Mouse (Mus musculus): ENCODE measurements at regions not wholly inside any gene's neighbourhood (a gene's known extent, or its start where the extent isn't known, plus 50 kb on each side); places are given as distances from the start of the nearest gene placed in this dataset.

GRCm38 (mm10) chr8:126135573-126135972 lies 140.6 kb downstream of the Kcnk1 start:
- peaks cover 8% of the 10 kb centered on the region for H3K4me1 ChIP-seq (replicated peaks)
- H3K36me3 ChIP-seq: no peaks in the 10 kb centered on the region
- H3K4me3 ChIP-seq: no peak overlapping the region
- 92% methylated on average over 3 of the region's 3 CpGs for WGBS
- no peak overlapping the region for H3K4me2 ChIP-seq
- H3K27ac ChIP-seq (replicated peaks): no peak overlapping the region
- ATAC-seq (ENCODE audit: low FRiP score, low read depth): no peak
- no peak overlapping the region for H3K9ac ChIP-seq
- peaks cover 14% of the 10 kb centered on the region; the same call in 1 of the 2 replicates for H3K27me3 ChIP-seq
- no peaks in the 10 kb centered on the region for H3K9me3 ChIP-seq

GRCm38 (mm10) chr8:126136946-126137345 lies 142.0 kb downstream of the Kcnk1 start:
- no peak overlapping the region for H3K4me2 ChIP-seq
- H3K9me3 ChIP-seq: no peaks in the 10 kb centered on the region
- H3K4me3 ChIP-seq: no peak overlapping the region
- no peak for ATAC-seq (ENCODE audit: low FRiP score, low read depth)
- H3K36me3 ChIP-seq: no peaks in the 10 kb centered on the region
- no peak overlapping the region for H3K9ac ChIP-seq
- 86% methylated on average over 3 of the region's 3 CpGs for WGBS
- peaks cover 8% of the 10 kb centered on the region for H3K4me1 ChIP-seq (replicated peaks)
- no peak overlapping the region for H3K27ac ChIP-seq (replicated peaks)
- peaks cover 14% of the 10 kb centered on the region; the same call in 1 of the 2 replicates for H3K27me3 ChIP-seq

GRCm38 (mm10) chr8:126137452-126137851 lies 142.5 kb downstream of the Kcnk1 start:
- H3K36me3 ChIP-seq: no peaks in the 10 kb centered on the region
- H3K27me3 ChIP-seq: peaks cover 14% of the 10 kb centered on the region; the same call in 1 of the 2 replicates
- no peaks in the 10 kb centered on the region for H3K9me3 ChIP-seq
- peaks cover 8% of the 10 kb centered on the region for H3K4me1 ChIP-seq (replicated peaks)
- ATAC-seq (ENCODE audit: low FRiP score, low read depth): no peak
- H3K4me2 ChIP-seq: no peak overlapping the region
- no peak overlapping the region for H3K9ac ChIP-seq
- no peak overlapping the region for H3K4me3 ChIP-seq
- WGBS: 65% methylated on average over 4 of the region's 4 CpGs
- H3K27ac ChIP-seq (replicated peaks): no peak overlapping the region

- peak; percentile 80 for ATAC-seq (ENCODE audit: low FRiP score, low read depth)
- H3K9me3 ChIP-seq: no peaks in the 10 kb centered on the region
- H3K4me3 ChIP-seq: peak overlapping the region; percentile 52
- peak overlapping the region; percentile 52 for H3K9ac ChIP-seq
- no peaks in the 10 kb centered on the region for H3K36me3 ChIP-seq
- 0 out of 2 replicates have a peak overlapping the region, but pooled peaks have one; percentile 4 for H3K27ac ChIP-seq (replicated peaks)
- peaks cover 8% of the 10 kb centered on the region for H3K4me1 ChIP-seq (replicated peaks)
- peak overlapping the region; percentile 86 for H3K4me2 ChIP-seq
- H3K27me3 ChIP-seq: peaks cover 14% of the 10 kb centered on the region; the same call in 1 of the 2 replicates
- WGBS: under 1% methylated on average over 94 of the region's 95 CpGs
These were observed 143.9 kb downstream of the Kcnk1 start for GRCm38 (mm10) chr8:126138645-126139545.

- no peaks in the 10 kb centered on the region for H3K36me3 ChIP-seq
- H3K27me3 ChIP-seq: peaks cover 14% of the 10 kb centered on the region; the same call in 1 of the 2 replicates
- peak overlapping the region; percentile 86 for H3K4me2 ChIP-seq
- peaks cover 8% of the 10 kb centered on the region for H3K4me1 ChIP-seq (replicated peaks)
- 0 out of 2 replicates have a peak, but pooled peaks have one; percentile 6 for ATAC-seq (ENCODE audit: low FRiP score, low read depth)
- peak overlapping the region; percentile 52 for H3K4me3 ChIP-seq
- 15% methylated on average over 11 of the region's 11 CpGs for WGBS
- H3K9me3 ChIP-seq: no peaks in the 10 kb centered on the region
- no peak overlapping the region for H3K27ac ChIP-seq (replicated peaks)
- peak overlapping the region; percentile 52 for H3K9ac ChIP-seq
These were observed 144.5 kb downstream of the Kcnk1 start for GRCm38 (mm10) chr8:126139546-126139870.

- Histone ChIP-seq H3K4me3 (no peak overlapping the region), H3K4me2 (no peak overlapping the region), H3K9me3 (no peaks in the 10 kb centered on the region), H3K27ac (replicated peaks) (no peak overlapping the region), H3K27me3 (peaks cover 14% of the 10 kb centered on the region; the same call in 1 of the 2 replicates), H3K36me3 (no peaks in the 10 kb centered on the region), H3K4me1 (replicated peaks) (peaks cover 8% of the 10 kb centered on the region), H3K9ac (no peak overlapping the region)
- 86% methylated on average over 6 of the region's 6 CpGs for WGBS
- ATAC-seq (ENCODE audit: low FRiP score, low read depth): no peak
These were observed 146.0 kb downstream of the Kcnk1 start for GRCm38 (mm10) chr8:126140998-126141397.

GRCm38 (mm10) chr8:126151527-126151926 lies 146.8 kb upstream of the Slc35f3 start:
- H3K27ac ChIP-seq (replicated peaks): no peak overlapping the region
- H3K9me3 ChIP-seq: no peaks in the 10 kb centered on the region
- H3K27me3 ChIP-seq: no peaks in the 10 kb centered on the region
- ATAC-seq (ENCODE audit: low FRiP score, low read depth): no peak
- no peak overlapping the region for H3K4me2 ChIP-seq
- peaks cover 3% of the 10 kb centered on the region; the same call in 1 of the 2 replicates for H3K4me1 ChIP-seq (replicated peaks)
- H3K9ac ChIP-seq: no peak overlapping the region
- 85% methylated on average over 4 of the region's 4 CpGs for WGBS
- H3K36me3 ChIP-seq: no peaks in the 10 kb centered on the region
- no peak overlapping the region for H3K4me3 ChIP-seq

- Histone ChIP-seq H3K9ac (no peak overlapping the region), H3K27ac (replicated peaks) (no peak overlapping the region), H3K4me2 (no peak overlapping the region), H3K4me3 (no peak overlapping the region), H3K27me3 (no peaks in the 10 kb centered on the region), H3K4me1 (replicated peaks) (peaks cover 3% of the 10 kb centered on the region; the same call in 1 of the 2 replicates), H3K36me3 (no peaks in the 10 kb centered on the region), H3K9me3 (no peaks in the 10 kb centered on the region)
- 73% methylated on average over 1 of the region's 1 CpGs for WGBS
- ATAC-seq (ENCODE audit: low FRiP score, low read depth): no peak
These were observed 144.4 kb upstream of the Slc35f3 start for GRCm38 (mm10) chr8:126153955-126154354.

GRCm38 (mm10) chr8:126157452-126158185 lies 140.7 kb upstream of the Slc35f3 start:
- Histone ChIP-seq H3K4me2 (no peak overlapping the region), H3K36me3 (no peaks in the 10 kb centered on the region), H3K4me3 (no peak overlapping the region), H3K9me3 (no peaks in the 10 kb centered on the region), H3K27ac (replicated peaks) (no peak overlapping the region), H3K4me1 (replicated peaks) (peaks cover 19% of the 10 kb centered on the region), H3K9ac (no peak overlapping the region), H3K27me3 (no peaks in the 10 kb centered on the region)
- WGBS: 67% methylated on average over 8 of the region's 8 CpGs
- ATAC-seq (ENCODE audit: low FRiP score, low read depth): no peak

- ATAC-seq (ENCODE audit: low FRiP score, low read depth): no peak
- Histone ChIP-seq H3K4me1 (replicated peaks) (peaks cover 31% of the 10 kb centered on the region), H3K4me2 (no peak overlapping the region), H3K9me3 (no peaks in the 10 kb centered on the region), H3K9ac (no peak overlapping the region), H3K36me3 (no peaks in the 10 kb centered on the region), H3K4me3 (no peak overlapping the region), H3K27me3 (no peaks in the 10 kb centered on the region), H3K27ac (replicated peaks) (no peak overlapping the region)
- WGBS: 94% methylated on average over 4 of the region's 4 CpGs
These were observed 138.9 kb upstream of the Slc35f3 start for GRCm38 (mm10) chr8:126159485-126159884.

GRCm38 (mm10) chr8:126160356-126160975 lies 137.9 kb upstream of the Slc35f3 start:
- H3K27me3 ChIP-seq: no peaks in the 10 kb centered on the region
- H3K9me3 ChIP-seq: no peaks in the 10 kb centered on the region
- H3K4me2 ChIP-seq: no peak overlapping the region
- no peak overlapping the region for H3K4me3 ChIP-seq
- peaks cover 33% of the 10 kb centered on the region for H3K4me1 ChIP-seq (replicated peaks)
- no peak for ATAC-seq (ENCODE audit: low FRiP score, low read depth)
- 27% methylated on average over 9 of the region's 9 CpGs for WGBS
- H3K27ac ChIP-seq (replicated peaks): no peak overlapping the region; the same call in 1 of the 2 replicates
- no peak overlapping the region for H3K9ac ChIP-seq
- no peaks in the 10 kb centered on the region for H3K36me3 ChIP-seq
